Mouse (Mus musculus): ENCODE data around the gene Nfat5. TPM values are rescaled to one million over a fixed set of nuclear protein-coding genes. Genes with fewer than 3 reads are reported as not detected.

Gene Nfat5
- polyA plus RNA-seq, 1 experiment: 39.8 TPM

- no peak for DNase-seq (ENCODE audit: extremely low spot score in 1 of 2, low spot score in 1 of 2)
These were observed 102.1 kb downstream of the Nfat5 start for GRCm38 (mm10) chr8:107395397-107395796.

GRCm38 (mm10) chr8:107396106-107396670, 102.9 kb downstream of the Nfat5 start:
- no peak for DNase-seq (ENCODE audit: extremely low spot score in 1 of 2, low spot score in 1 of 2)

GRCm38 (mm10) chr8:107397665-107398064, 104.4 kb downstream of the Nfat5 start:
- no peak for DNase-seq (ENCODE audit: extremely low spot score in 1 of 2, low spot score in 1 of 2)

- no peak for DNase-seq (ENCODE audit: extremely low spot score in 1 of 2, low spot score in 1 of 2)
These were observed 106.2 kb downstream of the Nfat5 start for GRCm38 (mm10) chr8:107399495-107399894.

GRCm38 (mm10) chr8:107401866-107402265, 108.6 kb downstream of the Nfat5 start:
- DNase-seq (ENCODE audit: extremely low spot score in 1 of 2, low spot score in 1 of 2): no peak

- peak; percentile 52 to 63 for DNase-seq (ENCODE audit: extremely low spot score in 1 of 2, low spot score in 1 of 2)
These were observed 109.9 kb downstream of the Nfat5 start, which contains the start of gene Nqo1 for GRCm38 (mm10) chr8:107403038-107403781. TSS of gene Nqo1 (minus strand) at chr8:107403206.

- DNase-seq (ENCODE audit: extremely low spot score in 1 of 2, low spot score in 1 of 2): no peak
These were observed 110.8 kb downstream of the Nfat5 start for GRCm38 (mm10) chr8:107404057-107404456.

GRCm38 (mm10) chr8:107405935-107406334, 112.7 kb downstream of the Nfat5 start:
- no peak for DNase-seq (ENCODE audit: extremely low spot score in 1 of 2, low spot score in 1 of 2)

- peak in 1 of 2 experiments; percentile 33 for DNase-seq (ENCODE audit: extremely low spot score in 1 of 2, low spot score in 1 of 2)
These were observed 118.1 kb downstream of the Nfat5 start for GRCm38 (mm10) chr8:107411391-107411790.

GRCm38 (mm10) chr8:107412552-107412951, 119.3 kb downstream of the Nfat5 start:
- DNase-seq (ENCODE audit: extremely low spot score in 1 of 2, low spot score in 1 of 2): no peak

GRCm38 (mm10) chr8:107413881-107414280, 120.6 kb downstream of the Nfat5 start:
- DNase-seq (ENCODE audit: extremely low spot score in 1 of 2, low spot score in 1 of 2): no peak

GRCm38 (mm10) chr8:107417001-107417400, 123.7 kb downstream of the Nfat5 start:
- no peak for DNase-seq (ENCODE audit: extremely low spot score in 1 of 2, low spot score in 1 of 2)

GRCm38 (mm10) chr8:107424176-107424575, 130.9 kb downstream of the Nfat5 start:
- DNase-seq (ENCODE audit: extremely low spot score in 1 of 2, low spot score in 1 of 2): no peak

- DNase-seq (ENCODE audit: extremely low spot score in 1 of 2, low spot score in 1 of 2): peak; percentile 91 to 99
These were observed 131.4 kb downstream of the Nfat5 start, which contains the start of gene Nob1 for GRCm38 (mm10) chr8:107424597-107425229. TSS of gene Nob1 (minus strand) at chr8:107425051.

- DNase-seq (ENCODE audit: extremely low spot score in 1 of 2, low spot score in 1 of 2): no peak
These were observed 131.9 kb downstream of the Nfat5 start for GRCm38 (mm10) chr8:107425230-107425597.

Other genes starting within 250 kb of the Nfat5 start
- gene Pdf, start 244.9 kb upstream of the Nfat5 start, polyA plus RNA-seq (2012; rRNA removed): 27.3 and 31.7 TPM in 2 replicates
- 34.5 and 35.6 TPM in 2 replicates for gene Cog8, start 236.8 kb upstream of the Nfat5 start, polyA plus RNA-seq (2012; rRNA removed)
- 30.2 and 37.5 TPM in 2 replicates for gene Nip7, start 236.6 kb upstream of the Nfat5 start, polyA plus RNA-seq (2012; rRNA removed)
- gene Tmed6, start 227.8 kb upstream of the Nfat5 start, polyA plus RNA-seq (2012; rRNA removed): not detected in 2 replicates
- 33.2 and 34.8 TPM in 2 replicates for gene Terf2, start 196.9 kb upstream of the Nfat5 start, polyA plus RNA-seq (2012; rRNA removed)
- 108 TPM in 2 replicates for gene Cyb5b, start 142.8 kb upstream of the Nfat5 start, polyA plus RNA-seq (2012; rRNA removed)
- 6.9 and 7.2 TPM in 2 replicates for gene Nqo1, start 109.7 kb downstream of the Nfat5 start, polyA plus RNA-seq (2012; rRNA removed)
- 55.1 and 58.2 TPM in 2 replicates for gene Nob1, start 131.6 kb downstream of the Nfat5 start, polyA plus RNA-seq (2012; rRNA removed)
- gene Wwp2, start 142.9 kb downstream of the Nfat5 start, polyA plus RNA-seq (2012; rRNA removed): 26.6 and 27.3 TPM in 2 replicates

Data from frontal cortex, adult 2 months (tissue).